Mouse (Mus musculus) hindbrain, embryonic 15.5 days (tissue): ENCODE measurements around the gene Gm7173. TPM values are rescaled to one million over a fixed set of nuclear protein-coding genes. Genes with fewer than 3 reads are reported as not detected.
A peak's percentile ranks its signal among the peaks of the same experiment; 100 is the strongest.

Experiments used
- ATAC-seq: fragments of 200-750 bp; cut with Nextera tagmentation; 2 replicates; pipeline ENCODE4 v1.8.0; 2017; ENCODE audit warnings: low read depth, moderate number of reproducible peaks, moderate TSS enrichment; ENCODE audit not compliant: low FRiP score
- H3K27ac ChIP-seq: fragments of 300-500 bp; sonication (generic); replicated peaks from 2 replicates; pipeline ENCODE4 v1.5.1; 2015; ENCODE audit warnings: mild to moderate bottlenecking, inconsistent platforms
- H3K27me3 ChIP-seq: fragments of 300-500 bp; sonication (generic); 2 replicates; pipeline ENCODE4 v1.6.1; 2015; ENCODE audit warnings: control low read depth, inconsistent platforms
- H3K36me3 ChIP-seq: fragments of 300-500 bp; sonication (generic); 2 replicates; pipeline ENCODE4 v1.6.1; 2015; ENCODE audit warnings: control low read depth, inconsistent platforms
- H3K4me1 ChIP-seq: fragments of 300-500 bp; sonication (generic); replicated peaks from 2 replicates; pipeline ENCODE4 v1.6.1; 2015; ENCODE audit warnings: control low read depth, inconsistent platforms
- H3K4me2 ChIP-seq: fragments of 300-500 bp; sonication (generic); 2 replicates; pipeline ENCODE4 v1.6.1; 2015; ENCODE audit warnings: moderate library complexity, mild to moderate bottlenecking, inconsistent platforms
- H3K4me3 ChIP-seq: fragments of 300-500 bp; sonication (generic); 2 replicates; pipeline ENCODE4 v1.5.1; 2015; ENCODE audit warnings: mild to moderate bottlenecking, inconsistent platforms
- H3K9ac ChIP-seq: fragments of 300-500 bp; sonication (generic); 2 replicates; pipeline ENCODE4 v1.6.1; 2015; ENCODE audit warnings: inconsistent platforms
- H3K9me3 ChIP-seq: fragments of 300-500 bp; sonication (generic); 2 replicates; pipeline ENCODE4 v1.6.1; 2016; ENCODE audit warnings: control low read depth, inconsistent platforms
- WGBS: fragments of 180-500 bp; shearing (Covaris S2); methylation state at CpG from one replicate; pipeline ENCODE4 v1.1.7; 2015; 5-methylcytosine and 5-hydroxymethylcytosine counted together
- polyA plus RNA-seq: library from polyadenylated mRNA; unstranded; fragments of >200 nt; fragmentation: Nextera tagmentation; extraction: Ambion mirVana; gene quantifications from 2 replicates; pipeline ENCODE4 v1.2.1, GENCODE M21; 2015

Gm7173 gene
- polyA plus RNA-seq, result 1.2 and 1.5 TPM in 2 replicates

DNA sequence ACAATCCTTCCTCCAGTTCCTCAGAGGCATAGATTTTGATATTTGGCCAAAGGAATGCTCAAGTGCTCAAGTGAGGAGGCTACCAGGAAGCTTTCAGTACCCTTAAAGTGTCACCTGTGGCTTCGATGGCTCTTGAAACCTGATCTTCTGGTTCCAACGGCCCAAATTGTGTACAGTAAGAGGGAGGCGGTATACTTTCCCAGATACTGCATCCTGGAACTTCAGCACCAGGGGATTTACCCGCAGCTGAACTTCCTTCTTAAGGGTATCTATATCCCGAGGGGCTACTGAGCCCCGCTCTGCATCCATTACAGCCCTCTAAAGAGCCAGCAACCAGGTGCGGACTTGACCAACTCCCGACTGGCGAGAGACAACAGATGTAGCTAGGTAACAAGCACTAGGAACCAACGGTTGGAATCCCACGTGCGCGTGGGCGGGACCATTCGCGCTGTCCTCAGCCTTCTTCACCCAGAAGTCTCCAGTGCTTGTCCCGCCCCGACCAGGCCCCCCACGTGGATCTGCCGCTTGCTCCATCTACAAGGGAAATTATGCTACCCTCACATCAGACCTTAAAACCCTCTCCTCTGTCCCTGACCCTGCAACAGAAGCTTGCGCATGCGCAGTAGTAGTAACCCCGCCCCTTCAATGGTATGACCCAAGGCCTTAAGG is at the start of gene Gm7173:
TSS of gene Gm7173 (minus strand) at position 309 of the 669 bp plus-strand sequence.
- Histone ChIP-seq H3K9me3 (no peaks in the 10 kb centered on the region), H3K27ac (no peak within 1 kb of the TSS), H3K36me3 (no peaks in the 10 kb centered on the region), H3K4me1 (no peaks in the 10 kb centered on the region), H3K27me3 (no peaks in the 10 kb centered on the region), H3K9ac (peak within 1 kb of the TSS; percentile 34), H3K4me2 (peak within 1 kb of the TSS; percentile 53), H3K4me3 (peak within 1 kb of the TSS; percentile 46)
- ATAC-seq, result peak; percentile 90
- 28% methylated on average over 23 of the region's 23 CpGs for WGBS

- no peaks in the 10 kb centered on the region for H3K27me3 ChIP-seq
- WGBS, result 83% methylated on average over 1 of the region's 1 CpGs
- no peaks in the 10 kb centered on the region for H3K4me1 ChIP-seq
- H3K9ac ChIP-seq, result 0 out of 2 replicates have a peak overlapping the region, but pooled peaks have one; percentile 34
- peak overlapping the region; percentile 46 for H3K4me3 ChIP-seq
- ATAC-seq, result no peak
- no peaks in the 10 kb centered on the region for H3K36me3 ChIP-seq
- no peaks in the 10 kb centered on the region for H3K9me3 ChIP-seq
- no peak overlapping the region for H3K27ac ChIP-seq
- peak overlapping the region; percentile 53 for H3K4me2 ChIP-seq
Observed at GRCm38 (mm10) chrX:79517646-79518016, 546 bp upstream of the Gm7173 start.

DNA sequence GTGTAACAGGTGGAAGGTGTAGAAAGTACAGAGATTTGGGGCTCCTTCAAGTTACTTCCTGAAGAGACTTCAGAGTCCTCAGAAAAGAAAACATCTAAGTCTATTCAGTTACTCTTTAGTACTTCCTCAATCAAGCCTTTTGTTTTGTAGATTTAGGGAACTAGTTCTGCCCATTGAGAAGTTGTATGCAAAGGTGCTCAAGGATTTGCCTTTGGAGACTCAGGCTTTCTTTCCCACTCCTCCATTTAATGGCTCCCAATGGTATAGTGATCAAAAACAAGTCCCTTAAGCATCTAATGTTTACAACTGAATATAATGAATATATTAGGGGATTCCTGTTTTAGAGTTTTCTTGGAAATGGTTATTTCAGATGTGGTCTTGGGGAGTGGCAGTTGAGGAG is 200.3 kb downstream of the Gm7173 start:
- Histone ChIP-seq H3K36me3 (no peaks in the 10 kb centered on the region), H3K27me3 (no peaks in the 10 kb centered on the region), H3K27ac (no peak overlapping the region), H3K9ac (no peak overlapping the region), H3K9me3 (no peaks in the 10 kb centered on the region), H3K4me1 (no peaks in the 10 kb centered on the region), H3K4me3 (no peak overlapping the region), H3K4me2 (no peak overlapping the region)
- no peak for ATAC-seq

Other genes with a start within 250 kb of the Gm7173 start
- 0.25 and 0.66 TPM in 2 replicates for gene Mageb16, start 154.2 kb upstream of the Gm7173 start, polyA plus RNA-seq